Mouse (Mus musculus): ENCODE data around the gene Lamtor1.

- TF ChIP-seq CTCF (IDR thresholded peaks at IDR 0.05; ENCODE audit: low read depth) (peak; percentile 38), EP300 (IDR thresholded peaks at IDR 0.05; ENCODE audit: low read depth) (no peak)
Measured at GRCm38 (mm10) chr7:101911982-101912381, 6.3 kb downstream of the Lamtor1 start.

All from liver, embryonic 14.5 days (tissue).